Mouse (Mus musculus): ENCODE results near the gene Dnase1.
"Not testable (repeated sequence)": the region's sequence is repeated elsewhere in the genome, so short reads cannot be mapped to it uniquely, and the experiment has no call there.

The Dnase1 gene

GRCm38 (mm10) chr16:4052601-4053000, 15.9 kb downstream of the Dnase1 start:
- no peak for DNase-seq

GRCm38 (mm10) chr16:4053811-4054210, 17.1 kb downstream of the Dnase1 start:
- no peak for DNase-seq

- DNase-seq: no peak
Measured at GRCm38 (mm10) chr16:4064945-4065344, 28.2 kb downstream of the Dnase1 start.

DNA sequence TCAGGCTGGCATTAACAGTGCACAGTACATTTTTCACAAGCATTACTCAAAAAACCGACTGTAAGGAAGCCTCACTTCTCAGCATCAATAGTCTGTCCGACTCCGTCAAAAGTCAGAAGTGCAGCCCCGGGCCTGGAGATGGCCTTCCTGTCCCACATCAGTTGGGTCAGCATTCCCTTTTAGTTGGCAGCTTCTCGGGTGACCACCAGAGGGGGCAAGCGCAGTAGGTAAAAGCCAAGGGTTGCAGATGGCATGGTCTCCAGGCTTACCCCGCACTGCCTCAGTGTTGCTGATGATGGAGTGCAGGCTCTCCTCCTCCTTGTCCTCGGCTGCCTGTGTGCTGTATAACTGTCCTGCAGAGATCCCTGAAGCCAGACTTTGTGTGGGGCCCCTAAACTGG, 31.8 kb downstream of the Dnase1 start:
- peak; percentile 62 for DNase-seq

DNA sequence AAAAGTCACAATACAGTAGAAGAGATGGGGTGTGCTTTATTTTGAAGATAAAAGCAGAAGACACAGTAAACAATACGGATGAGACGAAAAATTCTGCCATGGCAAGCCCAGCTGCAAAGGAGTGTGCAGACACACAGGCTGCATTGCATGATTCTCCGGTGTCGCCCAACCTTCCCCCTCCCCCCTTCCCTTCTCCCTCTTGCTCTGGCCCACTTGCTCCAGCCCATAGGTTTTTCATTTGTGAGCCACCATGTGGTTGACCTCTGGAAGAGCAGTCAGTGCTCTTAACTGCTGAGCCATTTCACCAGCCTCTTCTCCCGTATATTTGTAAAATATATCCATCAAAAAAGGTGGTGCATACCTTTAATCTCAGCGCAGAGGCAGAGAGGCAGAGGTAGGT, 37.6 kb downstream of the Dnase1 start:
- no peak for DNase-seq

DNA sequence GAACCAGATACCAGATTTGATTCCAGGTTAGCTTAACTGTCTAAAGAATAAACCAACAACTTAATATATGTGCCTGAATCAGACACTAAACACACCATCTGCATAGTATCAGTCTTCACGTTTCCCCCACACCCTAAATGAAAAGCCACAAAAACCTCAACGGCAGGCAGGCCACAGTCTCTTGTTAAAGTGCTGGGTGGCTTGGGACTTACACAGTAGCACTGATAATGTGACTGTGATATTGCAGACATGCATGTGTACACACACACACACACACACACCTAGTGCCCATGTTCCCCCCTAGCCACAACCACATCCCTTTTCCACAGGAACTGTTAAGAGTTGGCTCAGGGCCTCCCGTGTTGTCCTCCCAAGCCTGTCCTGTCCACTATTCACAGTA, 38.1 kb downstream of the Dnase1 start:
- DNase-seq: no peak

- peak; percentile 95 for DNase-seq
Measured at GRCm38 (mm10) chr16:4077384-4078061, 40.8 kb downstream of the Dnase1 start, which contains the start of gene Trap1. Trap1 (minus strand) TSS chr16:4077827.

GRCm38 (mm10) chr16:4078302-4078701, 41.6 kb downstream of the Dnase1 start:
- not testable (repeated sequence) for DNase-seq

DNA sequence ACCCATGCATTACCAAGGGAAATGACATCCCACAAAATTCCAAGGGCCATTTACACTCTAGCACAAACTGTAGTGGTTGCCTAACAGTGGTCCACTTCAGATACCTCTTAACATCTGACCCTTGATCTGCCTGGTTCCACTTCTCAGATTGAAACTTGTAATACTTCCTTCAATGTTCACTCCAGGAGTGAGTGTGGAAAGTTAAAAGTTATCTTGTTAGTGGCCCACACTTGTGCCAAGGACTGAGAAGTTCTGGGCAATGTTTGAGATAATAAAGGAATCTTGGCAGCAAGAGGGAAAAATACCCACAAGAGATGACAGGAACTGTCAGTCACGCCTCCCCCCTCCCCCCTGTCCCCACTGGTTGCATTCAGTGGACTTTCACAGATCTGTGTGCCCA, 42.9 kb downstream of the Dnase1 start:
- no peak for DNase-seq

DNA sequence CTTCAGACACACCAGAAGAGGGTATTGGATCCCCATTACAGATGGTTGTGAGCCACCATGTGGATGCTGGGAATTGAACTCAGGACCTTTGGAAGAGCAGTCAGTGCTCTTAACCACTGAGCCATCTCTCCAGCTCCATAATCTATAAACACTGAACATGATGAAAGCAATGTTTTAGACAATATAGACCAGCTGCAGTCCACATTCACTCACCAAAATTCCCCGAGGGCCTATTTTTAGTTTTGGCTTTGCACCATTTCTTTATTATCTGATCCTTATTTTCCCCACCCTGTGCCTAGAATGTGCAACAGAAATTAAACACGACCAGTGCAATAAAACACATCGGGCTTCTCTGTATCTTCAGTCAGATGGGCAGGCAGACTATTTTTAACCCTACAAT, 43.7 kb downstream of the Dnase1 start:
- not testable (repeated sequence) for DNase-seq

DNA sequence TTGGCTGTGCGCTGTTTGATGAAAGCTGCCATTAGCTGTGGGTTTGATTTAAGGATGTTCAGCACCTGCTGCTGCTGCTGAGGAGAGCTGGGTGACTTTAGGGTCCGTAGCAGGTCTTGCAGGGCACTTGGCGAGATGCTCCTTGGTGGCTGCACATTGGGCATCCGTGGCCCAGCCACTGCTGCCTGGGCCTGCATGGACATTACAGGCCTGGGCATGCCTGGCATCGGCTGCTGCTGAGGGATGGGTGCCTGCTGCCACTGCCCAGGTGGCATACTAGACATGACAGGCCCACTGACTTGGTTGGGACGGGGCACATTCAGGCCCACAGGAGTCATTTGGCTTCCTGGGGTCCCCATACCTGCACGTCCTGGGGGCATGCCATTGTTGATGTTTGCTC, 48.3 kb downstream of the Dnase1 start:
- DNase-seq: no peak

GRCm38 (mm10) chr16:4085851-4086387, 49.2 kb downstream of the Dnase1 start:
- no peak for DNase-seq

- DNase-seq: no peak
Measured at GRCm38 (mm10) chr16:4087214-4087913, 50.6 kb downstream of the Dnase1 start.
